Mouse (Mus musculus) embryonic fibroblast, embryonic 13.5 days (primary cell): ENCODE results near the gene Stk11ip. TPM values are rescaled to one million over a fixed set of nuclear protein-coding genes. Genes with fewer than 3 reads are reported as not detected.

Experiments
- H3K27ac ChIP-seq: 2 replicates; pipeline ENCODE4 v1.5.1; 2012; ENCODE audit warnings: low read length, control low read depth, inconsistent platforms; ENCODE audit not compliant: insufficient read depth
- H3K4me1 ChIP-seq: 2 replicates; pipeline ENCODE4 v1.6.1; 2011; ENCODE audit warnings: low read length; ENCODE audit not compliant: control insufficient read depth, insufficient read depth
- H3K4me3 ChIP-seq: 2 replicates; pipeline ENCODE4 v1.5.1; 2011; ENCODE audit warnings: mild to moderate bottlenecking, control low read depth, low read length; ENCODE audit not compliant: insufficient read depth
- CTCF ChIP-seq: IDR thresholded peaks from 2 replicates; pipeline ENCODE4 v1.5.1; 2011; ENCODE audit warnings: mild to moderate bottlenecking, control low read depth, low read length, moderate library complexity, borderline replicate concordance; ENCODE audit not compliant: insufficient read depth
- POLR2A ChIP-seq: IDR thresholded peaks from 2 replicates; pipeline ENCODE4 v1.6.1; 2011; ENCODE audit warnings: low read depth, mild to moderate bottlenecking, control low read depth, low read length, moderate library complexity
- polyA plus RNA-seq: library from polyadenylated mRNA; stranded (reverse); fragments of >200 nt; gene quantifications from 2 replicates; pipeline ENCODE4 v1.2.4, GENCODE M21; 2011; ENCODE audit warnings: low read depth; ENCODE audit not compliant: missing spikeins, insufficient read length

Gene Stk11ip
- polyA plus RNA-seq, 1 experiment: 13.4 TPM

GRCm38 (mm10) chr1:75549289-75550279 is 28.3 kb downstream of the Stk11ip start:
- H3K27ac ChIP-seq: no peak overlapping the region
- TF ChIP-seq CTCF: no peak
- H3K4me1 ChIP-seq: no peaks in the 10 kb centered on the region
- H3K4me3 ChIP-seq: no peak overlapping the region

- H3K4me3 ChIP-seq: no peak overlapping the region
- no peaks in the 10 kb centered on the region for H3K4me1 ChIP-seq
- H3K27ac ChIP-seq: no peak overlapping the region
- TF ChIP-seq POLR2A: no peak
- TF ChIP-seq CTCF: no peak
Observed at GRCm38 (mm10) chr1:75550586-75550985, 29.3 kb downstream of the Stk11ip start.

GRCm38 (mm10) chr1:75555680-75556079 is 34.4 kb downstream of the Stk11ip start:
- no peak for TF ChIP-seq CTCF
- no peak for TF ChIP-seq POLR2A
- H3K4me3 ChIP-seq: no peak overlapping the region

GRCm38 (mm10) chr1:75556143-75556781 is 34.9 kb downstream of the Stk11ip start:
- TF ChIP-seq POLR2A (no peak), CTCF (no peak)
- no peak overlapping the region for H3K4me3 ChIP-seq
- H3K27ac ChIP-seq: no peak overlapping the region
- H3K4me1 ChIP-seq: no peaks in the 10 kb centered on the region

More at GRCm38 (mm10) chr1:75555680-75556079, 34.4 kb downstream of the Stk11ip start:
- Histone ChIP-seq H3K4me1 (no peaks in the 10 kb centered on the region), H3K27ac (no peak overlapping the region)

- Histone ChIP-seq H3K4me1 (no peaks in the 10 kb centered on the region), H3K4me3 (no peak overlapping the region), H3K27ac (no peak overlapping the region)
- no peak for TF ChIP-seq CTCF
- no peak for TF ChIP-seq POLR2A
Observed at GRCm38 (mm10) chr1:75557041-75557440, 35.7 kb downstream of the Stk11ip start.

GRCm38 (mm10) chr1:75558388-75559178 is 37.3 kb downstream of the Stk11ip start:
- H3K4me1 ChIP-seq: no peaks in the 10 kb centered on the region
- H3K27ac ChIP-seq: no peak overlapping the region
- H3K4me3 ChIP-seq: no peak overlapping the region
- TF ChIP-seq POLR2A (no peak), CTCF (no peak)

GRCm38 (mm10) chr1:75559212-75559925 is 38.0 kb downstream of the Stk11ip start:
- Histone ChIP-seq H3K4me1 (no peaks in the 10 kb centered on the region), H3K4me3 (no peak overlapping the region), H3K27ac (no peak overlapping the region)
- TF ChIP-seq CTCF (peak; percentile 99), POLR2A (no peak)

GRCm38 (mm10) chr1:75560206-75560913 is 39.0 kb downstream of the Stk11ip start:
- TF ChIP-seq POLR2A: no peak; the same call in 1 of the 2 replicates
- no peak for TF ChIP-seq CTCF
- Histone ChIP-seq H3K27ac (no peak overlapping the region), H3K4me1 (no peaks in the 10 kb centered on the region), H3K4me3 (no peak overlapping the region)

GRCm38 (mm10) chr1:75561221-75561897 is 40.0 kb downstream of the Stk11ip start:
- Histone ChIP-seq H3K4me1 (no peaks in the 10 kb centered on the region), H3K4me3 (no peak overlapping the region), H3K27ac (no peak overlapping the region)
- TF ChIP-seq POLR2A (no peak), CTCF (no peak)
